In the genomic region with DNA sequence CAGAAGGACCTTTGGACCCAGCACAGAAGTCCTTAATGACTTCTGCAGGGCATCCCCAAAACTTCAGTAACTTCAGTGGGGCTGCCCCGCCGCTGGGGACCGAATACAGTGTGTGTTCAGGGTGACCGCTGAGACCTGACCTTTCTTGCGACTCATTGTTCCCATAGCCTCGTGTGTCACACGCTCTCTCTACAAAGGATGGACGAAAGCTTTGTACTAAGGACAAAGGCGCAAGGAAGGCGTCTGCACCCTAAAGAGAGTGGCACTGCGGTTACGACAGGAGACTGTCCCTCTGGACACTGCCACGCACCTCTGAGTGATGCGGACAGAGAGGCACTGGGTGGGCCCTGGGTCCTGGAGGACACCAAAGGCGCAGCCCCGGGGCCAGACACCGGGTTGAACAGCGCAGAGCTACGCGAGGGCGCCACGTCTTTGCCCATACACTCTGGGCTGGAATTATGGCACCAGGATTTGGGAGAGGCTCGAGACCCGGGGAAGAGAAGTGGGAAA, we compare ENCODE assay signal across 8 mouse cellular contexts. TPM values are rescaled to one million over a fixed set of nuclear protein-coding genes. Genes with fewer than 3 reads are reported as not detected.
DNase-seq lines count a peak whose midpoint lies in the region; ATAC-seq lines count a peak whose summit lies in the region.

No protein-coding gene starts in this region.

- peaks cover 38% of the 10 kb centered on the region for H3K27me3 ChIP-seq in kidney, embryonic 15.5 days
- H3K27me3 ChIP-seq in forebrain, embryonic 15.5 days: no peaks in the 10 kb centered on the region; the same call in 1 of the 2 replicates
- H3K27me3 ChIP-seq in neural tube, embryonic 11.5 days (ENCODE audit: control insufficient read depth, insufficient read depth, low read length): peaks cover 17% of the 10 kb centered on the region

- 3% methylated on average over 24 of the region's 24 CpGs for WGBS in kidney, embryonic 15.5 days
- WGBS in forebrain, embryonic 15.5 days: 1% methylated on average over 24 of the region's 24 CpGs
- WGBS in neural tube, embryonic 11.5 days: under 1% methylated on average over 24 of the region's 24 CpGs

- peaks cover 9% of the 10 kb centered on the region; the same call in 1 of the 2 replicates for H3K36me3 ChIP-seq in kidney, embryonic 15.5 days
- H3K36me3 ChIP-seq in forebrain, embryonic 15.5 days: peaks cover 4% of the 10 kb centered on the region; the same call in 1 of the 2 replicates
- H3K36me3 ChIP-seq in neural tube, embryonic 11.5 days (ENCODE audit: control insufficient read depth, insufficient read depth, low read length): peaks cover 5% of the 10 kb centered on the region; the same call in 1 of the 2 replicates

- peak; percentile 16 for ATAC-seq in kidney, embryonic 15.5 days (replicated peaks; ENCODE audit: low FRiP score)
- peak; percentile 33 for ATAC-seq in forebrain, embryonic 15.5 days (replicated peaks)
- peak; percentile 7 for ATAC-seq in neural tube, embryonic 11.5 days (ENCODE audit: insufficient read depth, low FRiP score, low TSS enrichment)

- H3K9me3 ChIP-seq in kidney, embryonic 15.5 days (replicated peaks): no peaks in the 10 kb centered on the region
- no peaks in the 10 kb centered on the region for H3K9me3 ChIP-seq in forebrain, embryonic 15.5 days
- no peaks in the 10 kb centered on the region for H3K9me3 ChIP-seq in neural tube, embryonic 11.5 days (ENCODE audit: control insufficient read depth, low read length)

- peak overlapping the region; percentile 90 for H3K4me2 ChIP-seq in kidney, embryonic 15.5 days
- H3K4me2 ChIP-seq in forebrain, embryonic 15.5 days (replicated peaks): peak overlapping the region; percentile 92
- peak overlapping the region; percentile 96 for H3K4me2 ChIP-seq in neural tube, embryonic 11.5 days (ENCODE audit: low read depth)

- DNase-seq in kidney, adult 8-10 months: no peak
- peak; percentile 44 for DNase-seq in adrenal gland, postnatal 10 days
- DNase-seq in kidney, postnatal 10 days: peak; percentile 49
- DNase-seq in neural tube, embryonic 11.5 days (ENCODE audit: low spot score): peak; percentile 70
- no peak for DNase-seq in gastrocnemius, postnatal 25 days
- no peak for DNase-seq in urinary bladder, adult 2 months (ENCODE audit: low spot score)

- peak overlapping the region; percentile 47 for H3K9ac ChIP-seq in kidney, embryonic 15.5 days
- peak overlapping the region; percentile 58 for H3K9ac ChIP-seq in forebrain, embryonic 15.5 days (replicated peaks)
- peak overlapping the region; percentile 58 for H3K9ac ChIP-seq in neural tube, embryonic 11.5 days (ENCODE audit: low read length)

- peaks cover 72% of the 10 kb centered on the region for H3K4me1 ChIP-seq in kidney, embryonic 15.5 days
- peaks cover 63% of the 10 kb centered on the region for H3K4me1 ChIP-seq in forebrain, embryonic 15.5 days
- peaks cover 40% of the 10 kb centered on the region for H3K4me1 ChIP-seq in neural tube, embryonic 11.5 days (ENCODE audit: control insufficient read depth, insufficient read depth, low read length)

- H3K27ac ChIP-seq in kidney, embryonic 15.5 days: peak overlapping the region; percentile 84
- H3K27ac ChIP-seq in forebrain, embryonic 15.5 days (replicated peaks): peak overlapping the region; percentile 97
- H3K27ac ChIP-seq in neural tube, embryonic 11.5 days (ENCODE audit: low read depth, low read length): peak overlapping the region; percentile 83

- H3K4me3 ChIP-seq in kidney, embryonic 15.5 days (replicated peaks): peak overlapping the region; percentile 63
- peak overlapping the region; percentile 57 for H3K4me3 ChIP-seq in forebrain, embryonic 15.5 days
- peak overlapping the region; percentile 56 for H3K4me3 ChIP-seq in neural tube, embryonic 11.5 days (ENCODE audit: low read depth, low read length)

RNA-seq across cellular contexts. Expression of a gene that starts 1.7 kb away (rescaled TPM):
- 2.6 and 2.9 TPM in 2 replicates for polyA plus RNA-seq in kidney, embryonic 15.5 days (2015; fragmentation: Nextera tagmentation; extraction: Ambion mirVana)
- total RNA-seq in adrenal gland, postnatal 10 days (2021): 1 to 10 TPM; 3.0 to 3.1 TPM
- 12.4 and 14.3 TPM in 2 replicates for polyA plus RNA-seq in forebrain, embryonic 15.5 days (2015; fragmentation: Nextera tagmentation; extraction: Ambion mirVana)
- 14.0 and 14.1 TPM in 2 replicates for polyA plus RNA-seq in neural tube, embryonic 11.5 days (2014; fragmentation: Nextera tagmentation; extraction: Ambion mirVana)
- 10 to 100 TPM; 11.8 to 14.4 TPM for total RNA-seq in gastrocnemius, postnatal 25 days (2021)
- polyA plus RNA-seq in urinary bladder, adult 2 months (2012; rRNA removed): 5.5 and 5.6 TPM in 2 replicates

RNA-seq across cellular contexts. Expression of a gene that starts 9.0 kb away (rescaled TPM):
- 115 and 123 TPM in 2 replicates for polyA plus RNA-seq in kidney, embryonic 15.5 days (2015; fragmentation: Nextera tagmentation; extraction: Ambion mirVana)
- 10 to 100 TPM; 42.0 to 42.6 TPM for total RNA-seq in adrenal gland, postnatal 10 days (2021)
- polyA plus RNA-seq in forebrain, embryonic 15.5 days (2015; fragmentation: Nextera tagmentation; extraction: Ambion mirVana): 160 and 166 TPM in 2 replicates
- polyA plus RNA-seq in neural tube, embryonic 11.5 days (2014; fragmentation: Nextera tagmentation; extraction: Ambion mirVana): 152 and 155 TPM in 2 replicates
- 10 to 100 TPM; 58.3 to 58.8 TPM for total RNA-seq in gastrocnemius, postnatal 25 days (2021)
- polyA plus RNA-seq in urinary bladder, adult 2 months (2012; rRNA removed): 70.9 and 74.6 TPM in 2 replicates

RNA-seq across cellular contexts. Expression of a gene that starts 25.2 kb away (rescaled TPM):
- 5.0 and 6.5 TPM in 2 replicates for polyA plus RNA-seq in kidney, embryonic 15.5 days (2015; fragmentation: Nextera tagmentation; extraction: Ambion mirVana)
- 10 to 100 TPM; 11.2 to 13.8 TPM for total RNA-seq in adrenal gland, postnatal 10 days (2021)
- polyA plus RNA-seq in forebrain, embryonic 15.5 days (2015; fragmentation: Nextera tagmentation; extraction: Ambion mirVana): 9.0 and 9.6 TPM in 2 replicates
- polyA plus RNA-seq in neural tube, embryonic 11.5 days (2014; fragmentation: Nextera tagmentation; extraction: Ambion mirVana): 8.8 and 10.2 TPM in 2 replicates
- 10 to 100 TPM; 21.7 to 39.3 TPM for total RNA-seq in gastrocnemius, postnatal 25 days (2021)
- polyA plus RNA-seq in urinary bladder, adult 2 months (2012; rRNA removed): 20.4 and 27.4 TPM in 2 replicates

RNA-seq across cellular contexts. Expression of a gene that starts 27.8 kb away (rescaled TPM):
- 0.06 and 0.25 TPM in 2 replicates for polyA plus RNA-seq in kidney, embryonic 15.5 days (2015; fragmentation: Nextera tagmentation; extraction: Ambion mirVana)
- total RNA-seq in adrenal gland, postnatal 10 days (2021): under 1 TPM; 0.27 to 0.42 TPM
- 1.4 and 1.6 TPM in 2 replicates for polyA plus RNA-seq in forebrain, embryonic 15.5 days (2015; fragmentation: Nextera tagmentation; extraction: Ambion mirVana)
- polyA plus RNA-seq in neural tube, embryonic 11.5 days (2014; fragmentation: Nextera tagmentation; extraction: Ambion mirVana): 0.87 and 1.1 TPM in 2 replicates
- not detected for total RNA-seq in gastrocnemius, postnatal 25 days (2021)
- 1.7 and 2.3 TPM in 2 replicates for polyA plus RNA-seq in urinary bladder, adult 2 months (2012; rRNA removed)

RNA-seq across cellular contexts. Expression of a gene that starts 32.4 kb away (rescaled TPM):
- 4,326 and 4,329 TPM in 2 replicates for polyA plus RNA-seq in kidney, embryonic 15.5 days (2015; fragmentation: Nextera tagmentation; extraction: Ambion mirVana)
- 1,000 to 10,000 TPM; 1,717 to 1,755 TPM for total RNA-seq in adrenal gland, postnatal 10 days (2021)
- 2,771 and 2,787 TPM in 2 replicates for polyA plus RNA-seq in forebrain, embryonic 15.5 days (2015; fragmentation: Nextera tagmentation; extraction: Ambion mirVana)
- 3,152 and 3,217 TPM in 2 replicates for polyA plus RNA-seq in neural tube, embryonic 11.5 days (2014; fragmentation: Nextera tagmentation; extraction: Ambion mirVana)
- total RNA-seq in gastrocnemius, postnatal 25 days (2021): 100 to 1,000 TPM; 829 to 878 TPM
- 3,950 and 3,976 TPM in 2 replicates for polyA plus RNA-seq in urinary bladder, adult 2 months (2012; rRNA removed)

Comparison
In these comparisons a context has a peak if more than half of its experiments do, and no peak if none do; other contexts are left out.
1. DNase-seq: peak in adrenal gland, postnatal 10 days (single experiment), kidney, postnatal 10 days (single experiment) and neural tube, embryonic 11.5 days (single experiment); none in kidney, adult 8-10 months (0 of 2), gastrocnemius, postnatal 25 days (single experiment) and urinary bladder, adult 2 months (single experiment).
2. Peak in every context shown above with its lines, with median percentiles within 50 percentile points of each other: ATAC-seq, H3K27ac ChIP-seq, H3K4me2 ChIP-seq, H3K4me3 ChIP-seq and H3K9ac ChIP-seq.